Mouse (Mus musculus): ENCODE measurements at regions not wholly inside any gene's neighbourhood (a gene's known extent, or its start where the extent isn't known, plus 50 kb on each side); places are given as distances from the start of the nearest gene placed in this dataset.
A peak's percentile ranks its signal among the peaks of the same experiment; 100 is the strongest.
"Not testable (repeated sequence)": the region's sequence is repeated elsewhere in the genome, so short reads cannot be mapped to it uniquely, and the experiment has no call there.

GRCm38 (mm10) chr1:88752332-88752731, 50.3 kb upstream of the Arl4c start:
- DNase-seq = peak; percentile 25

GRCm38 (mm10) chr1:88756658-88757057, 54.6 kb upstream of the Arl4c start:
- DNase-seq = peak; percentile 77

GRCm38 (mm10) chr1:88757162-88757561, 55.1 kb upstream of the Arl4c start:
- DNase-seq = no peak

- DNase-seq = no peak
Measured at GRCm38 (mm10) chr1:88757746-88758145, 55.7 kb upstream of the Arl4c start.

GRCm38 (mm10) chr1:88760643-88761042, 58.6 kb upstream of the Arl4c start:
- no peak for DNase-seq

- DNase-seq = no peak
Measured at GRCm38 (mm10) chr1:88761121-88761520, 59.1 kb upstream of the Arl4c start.

- no peak for DNase-seq
Measured at GRCm38 (mm10) chr1:88763725-88764364, 61.8 kb upstream of the Arl4c start.

- DNase-seq = no peak
Measured at GRCm38 (mm10) chr1:88764478-88764877, 62.5 kb upstream of the Arl4c start.

- no peak for DNase-seq
Measured at GRCm38 (mm10) chr1:88777009-88777408, 75.0 kb upstream of the Arl4c start.

GRCm38 (mm10) chr1:88780262-88780661, 78.2 kb upstream of the Arl4c start:
- DNase-seq = no peak

GRCm38 (mm10) chr1:88783083-88783482, 81.1 kb upstream of the Arl4c start:
- no peak for DNase-seq

- no peak for DNase-seq
Measured at GRCm38 (mm10) chr1:88784866-88785620, 83.0 kb upstream of the Arl4c start.

GRCm38 (mm10) chr1:88786066-88786465, 84.0 kb upstream of the Arl4c start:
- DNase-seq = no peak

- DNase-seq = no peak
Measured at GRCm38 (mm10) chr1:88790674-88791073, 88.7 kb upstream of the Arl4c start.

- DNase-seq = no peak
Measured at GRCm38 (mm10) chr1:88794926-88795325, 92.9 kb upstream of the Arl4c start.

GRCm38 (mm10) chr1:88798473-88798872, 96.5 kb upstream of the Arl4c start:
- no peak for DNase-seq

GRCm38 (mm10) chr1:88798874-88799273, 96.9 kb upstream of the Arl4c start:
- DNase-seq = no peak

GRCm38 (mm10) chr1:88799343-88799742, 97.3 kb upstream of the Arl4c start:
- no peak for DNase-seq

GRCm38 (mm10) chr1:88799789-88800188, 97.8 kb upstream of the Arl4c start:
- DNase-seq = no peak

- no peak for DNase-seq
Measured at GRCm38 (mm10) chr1:88800411-88800810, 98.4 kb upstream of the Arl4c start.

GRCm38 (mm10) chr1:88801151-88801550, 99.1 kb upstream of the Arl4c start:
- not testable (repeated sequence) for DNase-seq

GRCm38 (mm10) chr1:88806960-88807359, 104.9 kb upstream of the Arl4c start:
- DNase-seq = peak; percentile 68

GRCm38 (mm10) chr1:88807901-88808300, 105.9 kb upstream of the Arl4c start:
- no peak for DNase-seq

GRCm38 (mm10) chr1:88808508-88808907, 106.5 kb upstream of the Arl4c start:
- DNase-seq = no peak

Measured in adrenal gland, postnatal 10 days (tissue).